Mouse (Mus musculus): Measurements from ENCODE around the gene Polrmt. TPM values are rescaled to one million over a fixed set of nuclear protein-coding genes. Genes with fewer than 3 reads are reported as not detected.
A peak's percentile ranks its signal among the peaks of the same experiment; 100 is the strongest.

Polrmt gene
- polyA plus RNA-seq, 1 experiment from 2014 or later, result 52.8 TPM

GRCm38 (mm10) chr10:79729357-79729965 lies 16.9 kb downstream of the Polrmt start:
- 89% methylated on average over 13 of the region's 13 CpGs for WGBS
- DNase-seq (ENCODE audit: low spot score), result no peak
- Histone ChIP-seq H3K4me1 (0 out of 2 replicates have a peak, but pooled peaks cover 3% of the 10 kb centered on the region), H3K4me3 (no peak overlapping the region), H3K9me3 (no peaks in the 10 kb centered on the region; the same call in 1 of the 2 replicates), H3K27me3 (replicated peaks; ENCODE audit: low read depth, poor library complexity, severe bottlenecking) (peaks cover 3% of the 10 kb centered on the region; the same call in 1 of the 2 replicates), H3K27ac (replicated peaks) (no peak overlapping the region), H3K36me3 (replicated peaks) (peaks cover 19% of the 10 kb centered on the region)

DNA sequence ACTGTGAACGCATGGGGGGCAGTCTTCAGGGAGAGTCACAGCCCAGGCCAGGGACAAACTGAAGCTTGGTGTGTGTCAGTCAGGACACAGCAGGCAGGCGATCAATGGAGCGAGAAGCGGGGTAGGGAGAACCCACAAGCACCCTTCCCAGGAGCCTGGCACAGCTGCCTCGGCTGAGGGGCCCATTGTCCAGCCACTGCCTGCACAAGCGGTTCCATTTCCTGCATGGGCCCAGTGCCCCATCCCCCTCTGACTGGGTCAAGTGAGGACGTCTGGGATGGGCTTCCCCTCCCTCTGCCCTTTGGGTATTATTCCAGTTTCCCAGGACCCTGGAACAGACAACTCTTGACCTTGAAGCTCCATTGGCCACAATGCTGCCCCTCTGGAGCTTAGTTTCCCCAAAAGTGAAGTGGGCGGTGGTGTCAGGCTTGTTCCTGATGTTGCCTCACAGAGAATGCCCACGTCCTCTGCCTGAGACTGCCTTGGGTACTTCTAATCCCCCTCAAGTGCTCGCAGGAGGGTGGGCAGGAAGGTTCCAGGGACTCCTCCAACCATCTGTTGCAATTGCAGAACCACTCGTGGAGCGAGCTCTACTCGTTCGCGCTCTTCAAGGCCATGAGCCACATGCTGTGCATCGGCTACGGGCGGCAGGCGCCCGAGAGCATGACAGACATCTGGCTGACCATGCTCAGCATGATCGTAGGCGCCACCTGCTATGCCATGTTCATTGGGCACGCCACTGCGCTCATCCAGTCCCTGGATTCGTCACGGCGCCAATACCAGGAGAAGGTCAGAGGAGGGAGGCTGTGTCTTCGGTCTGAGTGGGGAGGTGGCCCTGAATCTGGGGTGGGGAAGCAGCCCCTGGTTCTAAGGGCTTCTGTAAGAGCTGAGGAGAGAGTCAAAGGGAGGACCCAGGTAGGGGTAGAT lies 17.8 kb downstream of the Polrmt start:
- Histone ChIP-seq H3K4me1 (0 out of 2 replicates have a peak, but pooled peaks cover 3% of the 10 kb centered on the region), H3K27ac (replicated peaks) (no peak overlapping the region), H3K36me3 (replicated peaks) (peaks cover 10% of the 10 kb centered on the region), H3K4me3 (no peak overlapping the region), H3K9me3 (no peaks in the 10 kb centered on the region), H3K27me3 (replicated peaks; ENCODE audit: low read depth, poor library complexity, severe bottlenecking) (no peaks in the 10 kb centered on the region)
- 72% methylated on average over 28 of the region's 28 CpGs for WGBS
- no peak for DNase-seq (ENCODE audit: low spot score)

DNA sequence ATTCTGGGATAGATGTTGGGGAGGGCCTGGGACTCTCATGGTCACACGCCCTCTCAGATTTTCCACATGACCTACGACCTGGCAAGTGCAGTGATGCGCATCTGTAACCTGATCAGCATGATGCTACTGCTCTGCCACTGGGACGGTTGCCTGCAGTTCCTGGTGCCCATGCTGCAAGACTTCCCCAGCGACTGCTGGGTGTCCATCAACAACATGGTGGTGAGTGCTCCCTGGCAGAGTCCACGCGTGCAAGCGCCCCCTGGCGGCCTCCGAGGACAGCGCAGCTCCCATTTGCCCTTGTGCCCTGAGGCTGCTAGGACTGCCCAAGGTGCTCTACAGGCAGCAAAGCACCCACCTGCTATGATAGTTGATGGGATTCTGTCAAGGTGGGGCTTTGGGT lies 20.3 kb downstream of the Polrmt start:
- H3K27me3 ChIP-seq (replicated peaks; ENCODE audit: low read depth, poor library complexity, severe bottlenecking), result no peaks in the 10 kb centered on the region
- H3K4me3 ChIP-seq, result no peak overlapping the region
- DNase-seq (ENCODE audit: low spot score), result peak; percentile 62
- no peak overlapping the region for H3K27ac ChIP-seq (replicated peaks)
- H3K9me3 ChIP-seq, result no peaks in the 10 kb centered on the region
- 26% methylated on average over 11 of the region's 11 CpGs for WGBS
- no peaks in the 10 kb centered on the region for H3K36me3 ChIP-seq (replicated peaks)
- H3K4me1 ChIP-seq, result 0 out of 2 replicates have a peak, but pooled peaks cover 3% of the 10 kb centered on the region

DNA sequence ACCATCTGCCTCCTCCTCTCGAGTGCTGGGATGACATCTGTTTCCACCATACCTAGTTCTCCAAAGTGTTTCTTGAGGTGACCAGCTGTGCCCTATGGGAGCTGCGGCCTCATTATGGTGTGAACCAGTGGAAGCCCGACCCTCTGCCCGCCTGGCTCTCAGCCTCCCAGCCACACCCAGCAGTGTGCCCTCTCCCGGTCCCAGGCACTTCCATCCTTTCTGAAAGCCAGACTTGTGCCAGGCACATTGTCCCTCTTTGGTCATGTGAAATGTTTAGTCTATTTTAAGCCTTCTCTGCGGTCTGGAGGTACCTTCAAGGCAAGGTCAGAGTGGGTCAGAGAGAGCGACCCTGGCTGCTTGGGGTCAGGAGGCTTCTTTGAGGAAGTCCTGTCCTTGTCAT lies 22.7 kb downstream of the Polrmt start:
- Histone ChIP-seq H3K4me1 (0 out of 2 replicates have a peak, but pooled peaks cover 3% of the 10 kb centered on the region), H3K27ac (replicated peaks) (no peak overlapping the region), H3K36me3 (replicated peaks) (no peaks in the 10 kb centered on the region), H3K4me3 (no peak overlapping the region), H3K9me3 (no peaks in the 10 kb centered on the region), H3K27me3 (replicated peaks; ENCODE audit: low read depth, poor library complexity, severe bottlenecking) (peaks cover 16% of the 10 kb centered on the region)
- 83% methylated on average over 7 of the region's 7 CpGs for WGBS
- DNase-seq (ENCODE audit: low spot score), result no peak

DNA sequence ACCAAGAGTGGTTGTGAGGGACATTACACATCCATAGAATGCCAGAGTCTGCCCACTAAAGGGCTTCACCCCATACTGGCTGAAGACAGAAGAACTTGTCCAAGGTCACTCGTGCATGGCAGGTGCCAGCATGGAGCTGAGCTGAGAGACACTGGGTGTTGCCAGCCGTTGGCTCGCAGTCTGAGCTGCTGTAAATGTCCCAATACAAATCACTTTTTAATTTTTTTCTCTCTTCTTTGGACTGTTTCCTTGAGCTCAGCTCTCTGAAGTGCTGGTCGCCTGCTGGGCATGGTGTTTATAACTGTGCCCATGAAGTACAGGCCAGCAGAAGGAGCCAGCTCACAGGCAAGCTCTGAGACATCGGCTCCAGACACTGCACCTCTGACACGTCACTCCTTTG lies 23.3 kb downstream of the Polrmt start:
- peaks cover 3% of the 10 kb centered on the region; the same call in 1 of the 2 replicates for H3K4me1 ChIP-seq
- WGBS, result 71% methylated on average over 6 of the region's 6 CpGs
- no peak overlapping the region for H3K4me3 ChIP-seq
- DNase-seq (ENCODE audit: low spot score), result no peak
- no peaks in the 10 kb centered on the region for H3K36me3 ChIP-seq (replicated peaks)
- H3K27ac ChIP-seq (replicated peaks), result no peak overlapping the region
- H3K27me3 ChIP-seq (replicated peaks; ENCODE audit: low read depth, poor library complexity, severe bottlenecking), result peaks cover 23% of the 10 kb centered on the region
- no peaks in the 10 kb centered on the region for H3K9me3 ChIP-seq

DNA sequence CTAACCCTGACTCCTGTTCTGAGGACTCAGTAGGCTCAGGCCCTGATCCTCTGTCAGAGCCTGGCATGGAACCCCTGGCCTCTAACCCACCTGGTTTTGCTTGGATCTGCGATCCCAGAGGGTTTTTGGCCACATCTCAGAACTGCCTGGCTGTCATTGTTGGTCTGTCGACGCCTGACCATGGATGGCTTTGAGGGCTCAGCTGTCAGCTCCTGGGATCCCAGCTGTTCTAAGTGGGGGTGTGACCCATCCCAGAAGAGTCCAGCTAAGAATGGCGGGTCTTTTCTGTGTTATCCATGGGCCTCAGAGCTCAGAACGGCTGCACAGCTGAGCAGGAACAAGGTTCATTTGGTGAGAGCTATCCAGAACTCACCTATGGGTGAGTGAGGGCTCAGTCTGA lies 25.3 kb downstream of the Polrmt start:
- 79% methylated on average over 5 of the region's 5 CpGs for WGBS
- Histone ChIP-seq H3K27me3 (replicated peaks; ENCODE audit: low read depth, poor library complexity, severe bottlenecking) (peaks cover 42% of the 10 kb centered on the region), H3K27ac (replicated peaks) (no peak overlapping the region), H3K9me3 (no peaks in the 10 kb centered on the region), H3K4me1 (peaks cover 20% of the 10 kb centered on the region), H3K4me3 (no peak overlapping the region), H3K36me3 (replicated peaks) (no peaks in the 10 kb centered on the region)
- no peak for DNase-seq (ENCODE audit: low spot score)

- peaks cover 2% of the 10 kb centered on the region; the same call in 1 of the 2 replicates for H3K36me3 ChIP-seq (replicated peaks)
- peak; percentile 87 for DNase-seq (ENCODE audit: low spot score)
Observed at GRCm38 (mm10) chr10:79717640-79718357, 28.6 kb downstream of the Polrmt start.

DNA sequence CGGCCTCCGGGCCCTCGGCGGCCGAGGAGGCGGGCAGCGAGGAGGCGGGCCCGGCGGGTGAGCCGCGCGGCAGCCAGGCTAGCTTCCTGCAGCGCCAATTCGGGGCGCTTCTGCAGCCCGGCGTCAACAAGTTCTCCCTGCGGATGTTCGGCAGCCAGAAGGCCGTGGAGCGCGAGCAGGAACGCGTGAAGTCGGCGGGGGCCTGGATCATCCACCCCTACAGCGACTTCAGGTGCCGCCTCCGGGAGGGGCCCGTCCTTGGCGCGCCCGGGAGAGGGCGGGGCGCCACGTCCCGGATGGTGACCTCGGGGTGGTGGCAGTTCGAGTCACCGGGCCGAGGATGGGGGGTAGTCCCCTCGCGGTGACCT lies 29.4 kb downstream of the Polrmt start:
- Histone ChIP-seq H3K27me3 (replicated peaks; ENCODE audit: low read depth, poor library complexity, severe bottlenecking) (peaks cover 71% of the 10 kb centered on the region), H3K4me3 (peak overlapping the region; percentile 66), H3K4me1 (peaks cover 20% of the 10 kb centered on the region), H3K27ac (replicated peaks) (no peak overlapping the region), H3K36me3 (replicated peaks) (peaks cover 10% of the 10 kb centered on the region), H3K9me3 (no peaks in the 10 kb centered on the region)
- DNase-seq (ENCODE audit: low spot score), result no peak
- WGBS, result under 1% methylated on average over 44 of the region's 44 CpGs

More at GRCm38 (mm10) chr10:79717640-79718357, 28.6 kb downstream of the Polrmt start:
- H3K4me3 ChIP-seq, result peak overlapping the region; percentile 66
- no peaks in the 10 kb centered on the region for H3K9me3 ChIP-seq
- peaks cover 20% of the 10 kb centered on the region for H3K4me1 ChIP-seq
- WGBS, result 5% methylated on average over 43 of the region's 43 CpGs
- H3K27me3 ChIP-seq (replicated peaks; ENCODE audit: low read depth, poor library complexity, severe bottlenecking), result peaks cover 71% of the 10 kb centered on the region
- no peak overlapping the region for H3K27ac ChIP-seq (replicated peaks)

DNA sequence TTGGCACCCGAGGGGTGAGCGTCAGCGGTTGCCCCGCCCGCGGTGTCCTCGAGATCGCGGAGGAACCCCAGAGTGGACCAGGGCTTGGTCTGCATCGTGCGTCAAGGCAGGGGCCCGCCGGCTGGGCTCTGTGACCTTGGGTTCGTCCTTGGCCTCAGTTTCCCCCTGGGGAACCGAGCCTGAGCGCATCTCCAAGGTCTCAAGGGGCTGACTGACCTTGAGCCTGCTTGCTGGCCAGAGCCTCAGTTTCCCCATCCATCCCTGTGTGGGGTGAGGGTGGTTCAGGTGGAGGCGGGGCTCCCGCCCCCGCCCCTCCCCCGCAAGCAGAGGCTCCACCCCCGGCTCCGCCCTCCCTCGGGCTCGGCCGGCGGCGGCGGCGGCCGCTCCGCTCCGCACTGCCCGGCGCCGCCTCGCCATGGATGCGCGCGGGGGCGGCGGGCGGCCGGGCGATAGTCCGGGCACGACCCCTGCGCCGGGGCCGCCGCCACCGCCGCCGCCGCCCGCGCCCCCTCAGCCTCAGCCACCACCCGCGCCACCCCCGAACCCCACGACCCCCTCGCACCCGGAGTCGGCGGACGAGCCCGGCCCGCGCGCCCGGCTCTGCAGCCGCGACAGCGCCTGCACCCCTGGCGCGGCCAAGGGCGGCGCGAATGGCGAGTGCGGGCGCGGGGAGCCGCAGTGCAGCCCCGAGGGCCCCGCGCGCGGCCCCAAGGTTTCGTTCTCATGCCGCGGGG lies 30.0 kb downstream of the Polrmt start, which contains the start of gene Hcn2:
Hcn2 (plus strand) TSS at position 381 of the 734 bp plus-strand sequence.
- Histone ChIP-seq H3K9me3 (no peaks in the 10 kb centered on the region), H3K4me3 (peak within 1 kb of the TSS; percentile 66), H3K27me3 (replicated peaks; ENCODE audit: low read depth, poor library complexity, severe bottlenecking) (peaks cover 71% of the 10 kb centered on the region), H3K4me1 (peaks cover 20% of the 10 kb centered on the region), H3K27ac (replicated peaks) (no peak within 1 kb of the TSS), H3K36me3 (replicated peaks) (peaks cover 15% of the 10 kb centered on the region)
- DNase-seq (ENCODE audit: low spot score), result peak; percentile 44
- 3% methylated on average over 90 of the region's 91 CpGs for WGBS

- Histone ChIP-seq H3K4me1 (peaks cover 20% of the 10 kb centered on the region), H3K27me3 (replicated peaks; ENCODE audit: low read depth, poor library complexity, severe bottlenecking) (peaks cover 68% of the 10 kb centered on the region), H3K27ac (replicated peaks) (no peak overlapping the region), H3K36me3 (replicated peaks) (peaks cover 30% of the 10 kb centered on the region), H3K9me3 (no peaks in the 10 kb centered on the region), H3K4me3 (no peak overlapping the region)
- 70% methylated on average over 4 of the region's 4 CpGs for WGBS
- no peak for DNase-seq (ENCODE audit: low spot score)
Observed at GRCm38 (mm10) chr10:79714996-79715395, 31.4 kb downstream of the Polrmt start.

GRCm38 (mm10) chr10:79713163-79713562 lies 33.2 kb downstream of the Polrmt start:
- DNase-seq (ENCODE audit: low spot score), result no peak
- Histone ChIP-seq H3K36me3 (replicated peaks) (peaks cover 48% of the 10 kb centered on the region), H3K27me3 (replicated peaks; ENCODE audit: low read depth, poor library complexity, severe bottlenecking) (peaks cover 49% of the 10 kb centered on the region), H3K4me1 (peaks cover 27% of the 10 kb centered on the region), H3K4me3 (no peak overlapping the region), H3K9me3 (no peaks in the 10 kb centered on the region), H3K27ac (replicated peaks) (no peak overlapping the region)
- 14% methylated on average over 1 of the region's 1 CpGs for WGBS
